Mouse (Mus musculus): Measurements from ENCODE around the gene Gm49318. TPM values are rescaled to one million over a fixed set of nuclear protein-coding genes. Genes with fewer than 3 reads are reported as not detected.
A peak's percentile ranks its signal among the peaks of the same experiment; 100 is the strongest.

Gene Gm49318
- polyA plus RNA-seq (2015; fragmentation: Nextera tagmentation; extraction: Ambion mirVana): not detected in 2 replicates

GRCm38 (mm10) chr9:22070791-22071573 is at the start of gene Gm49318, which contains the start of gene Zfp653:
TSS of gene Gm49318 (minus strand) at chr9:22071259.
TSS of gene Zfp653 (minus strand) at chr9:22071376.
- peak; percentile 98 for ATAC-seq
- peak within 1 kb of the TSS; percentile 80 for H3K4me3 ChIP-seq (replicated peaks; ENCODE audit: low read length)
- H3K27me3 ChIP-seq (replicated peaks; ENCODE audit: control insufficient read depth, insufficient read depth, low read length): no peaks in the 10 kb centered on the region
- no peaks in the 10 kb centered on the region for H3K9me3 ChIP-seq (ENCODE audit: control insufficient read depth, low read length)
- H3K9ac ChIP-seq (replicated peaks; ENCODE audit: low read depth, low read length): peak within 1 kb of the TSS; percentile 93
- under 1% methylated on average over 78 of the region's 87 CpGs for WGBS
- peaks cover 18% of the 10 kb centered on the region for H3K4me1 ChIP-seq (replicated peaks; ENCODE audit: control insufficient read depth, insufficient read depth, low read length)
- H3K4me2 ChIP-seq (ENCODE audit: low read length): peak within 1 kb of the TSS; percentile 67
- H3K27ac ChIP-seq (ENCODE audit: low read length): peak within 1 kb of the TSS; percentile 96
- H3K36me3 ChIP-seq (ENCODE audit: control insufficient read depth, insufficient read depth): no peaks in the 10 kb centered on the region; the same call in 1 of the 2 replicates

- Histone ChIP-seq H3K4me3 (replicated peaks; ENCODE audit: low read length) (no peak overlapping the region), H3K9ac (replicated peaks; ENCODE audit: low read depth, low read length) (no peak overlapping the region), H3K4me1 (replicated peaks; ENCODE audit: control insufficient read depth, insufficient read depth, low read length) (peaks cover 17% of the 10 kb centered on the region), H3K27me3 (replicated peaks; ENCODE audit: control insufficient read depth, insufficient read depth, low read length) (0 out of 2 replicates have a peak, but pooled peaks cover 2% of the 10 kb centered on the region), H3K36me3 (ENCODE audit: control insufficient read depth, insufficient read depth) (no peaks in the 10 kb centered on the region), H3K27ac (ENCODE audit: low read length) (no peak overlapping the region), H3K4me2 (ENCODE audit: low read length) (no peak overlapping the region), H3K9me3 (ENCODE audit: control insufficient read depth, low read length) (no peaks in the 10 kb centered on the region)
- WGBS: 90% methylated on average over 4 of the region's 4 CpGs
- ATAC-seq: no peak
Observed at GRCm38 (mm10) chr9:22119543-22119942, 48.5 kb upstream of the Gm49318 start.

- WGBS: 41% methylated on average over 10 of the region's 10 CpGs
- Histone ChIP-seq H3K36me3 (ENCODE audit: control insufficient read depth, insufficient read depth) (peaks cover 5% of the 10 kb centered on the region), H3K4me1 (replicated peaks; ENCODE audit: control insufficient read depth, insufficient read depth, low read length) (peaks cover 17% of the 10 kb centered on the region), H3K27me3 (replicated peaks; ENCODE audit: control insufficient read depth, insufficient read depth, low read length) (0 out of 2 replicates have a peak, but pooled peaks cover 2% of the 10 kb centered on the region), H3K27ac (ENCODE audit: low read length) (no peak overlapping the region), H3K9me3 (ENCODE audit: control insufficient read depth, low read length) (no peaks in the 10 kb centered on the region), H3K9ac (replicated peaks; ENCODE audit: low read depth, low read length) (peak overlapping the region; percentile 65; the same call in 1 of the 2 replicates), H3K4me2 (ENCODE audit: low read length) (peak overlapping the region; percentile 90), H3K4me3 (replicated peaks; ENCODE audit: low read length) (peak overlapping the region; percentile 81)
- no peak for ATAC-seq
Observed at GRCm38 (mm10) chr9:22117754-22118456, 46.8 kb upstream of the Gm49318 start.

- Histone ChIP-seq H3K9me3 (ENCODE audit: control insufficient read depth, low read length) (no peaks in the 10 kb centered on the region), H3K4me1 (replicated peaks; ENCODE audit: control insufficient read depth, insufficient read depth, low read length) (peaks cover 17% of the 10 kb centered on the region), H3K36me3 (ENCODE audit: control insufficient read depth, insufficient read depth) (peaks cover 7% of the 10 kb centered on the region), H3K4me2 (ENCODE audit: low read length) (peak within 1 kb of the TSS; percentile 90), H3K4me3 (replicated peaks; ENCODE audit: low read length) (peak within 1 kb of the TSS; percentile 81), H3K9ac (replicated peaks; ENCODE audit: low read depth, low read length) (peak within 1 kb of the TSS; percentile 77), H3K27ac (ENCODE audit: low read length) (peak within 1 kb of the TSS; percentile 65), H3K27me3 (replicated peaks; ENCODE audit: control insufficient read depth, insufficient read depth, low read length) (0 out of 2 replicates have a peak, but pooled peaks cover 2% of the 10 kb centered on the region)
- peak; percentile 98 for ATAC-seq
- under 1% methylated on average over 52 of the region's 52 CpGs for WGBS
Observed at GRCm38 (mm10) chr9:22116740-22117426, 45.8 kb upstream of the Gm49318 start, which contains the start of gene Elof1. TSS of gene Elof1 (minus strand) at chr9:22117172.

GRCm38 (mm10) chr9:22116086-22116485 is 45.0 kb upstream of the Gm49318 start:
- H3K4me2 ChIP-seq (ENCODE audit: low read length): peak overlapping the region; percentile 90
- 0 out of 2 replicates have a peak, but pooled peaks cover 2% of the 10 kb centered on the region for H3K27me3 ChIP-seq (replicated peaks; ENCODE audit: control insufficient read depth, insufficient read depth, low read length)
- no peak for ATAC-seq
- H3K36me3 ChIP-seq (ENCODE audit: control insufficient read depth, insufficient read depth): peaks cover 7% of the 10 kb centered on the region
- 13% methylated on average over 15 of the region's 15 CpGs for WGBS
- H3K4me3 ChIP-seq (replicated peaks; ENCODE audit: low read length): peak overlapping the region; percentile 81
- no peak overlapping the region for H3K27ac ChIP-seq (ENCODE audit: low read length)
- no peaks in the 10 kb centered on the region for H3K9me3 ChIP-seq (ENCODE audit: control insufficient read depth, low read length)
- H3K4me1 ChIP-seq (replicated peaks; ENCODE audit: control insufficient read depth, insufficient read depth, low read length): peaks cover 17% of the 10 kb centered on the region
- peak overlapping the region; percentile 77 for H3K9ac ChIP-seq (replicated peaks; ENCODE audit: low read depth, low read length)

GRCm38 (mm10) chr9:22115635-22116034 is 44.6 kb upstream of the Gm49318 start:
- peak overlapping the region; percentile 90 for H3K4me2 ChIP-seq (ENCODE audit: low read length)
- no peaks in the 10 kb centered on the region for H3K9me3 ChIP-seq (ENCODE audit: control insufficient read depth, low read length)
- no peaks in the 10 kb centered on the region for H3K27me3 ChIP-seq (replicated peaks; ENCODE audit: control insufficient read depth, insufficient read depth, low read length)
- no peak overlapping the region for H3K27ac ChIP-seq (ENCODE audit: low read length)
- ATAC-seq: no peak
- peaks cover 7% of the 10 kb centered on the region for H3K36me3 ChIP-seq (ENCODE audit: control insufficient read depth, insufficient read depth)
- H3K4me3 ChIP-seq (replicated peaks; ENCODE audit: low read length): peak overlapping the region; percentile 81; the same call in 1 of the 2 replicates
- H3K9ac ChIP-seq (replicated peaks; ENCODE audit: low read depth, low read length): no peak overlapping the region
- WGBS: 90% methylated on average over 4 of the region's 4 CpGs
- H3K4me1 ChIP-seq (replicated peaks; ENCODE audit: control insufficient read depth, insufficient read depth, low read length): peaks cover 17% of the 10 kb centered on the region

GRCm38 (mm10) chr9:22108194-22108593 is 37.1 kb upstream of the Gm49318 start:
- H3K9me3 ChIP-seq (ENCODE audit: control insufficient read depth, low read length): no peaks in the 10 kb centered on the region
- ATAC-seq: no peak
- no peak overlapping the region for H3K27ac ChIP-seq (ENCODE audit: low read length)
- no peaks in the 10 kb centered on the region for H3K27me3 ChIP-seq (replicated peaks; ENCODE audit: control insufficient read depth, insufficient read depth, low read length)
- H3K9ac ChIP-seq (replicated peaks; ENCODE audit: low read depth, low read length): no peak overlapping the region
- WGBS: 94% methylated on average over 9 of the region's 9 CpGs
- H3K4me1 ChIP-seq (replicated peaks; ENCODE audit: control insufficient read depth, insufficient read depth, low read length): no peaks in the 10 kb centered on the region
- no peak overlapping the region for H3K4me3 ChIP-seq (replicated peaks; ENCODE audit: low read length)
- no peak overlapping the region for H3K4me2 ChIP-seq (ENCODE audit: low read length)
- H3K36me3 ChIP-seq (ENCODE audit: control insufficient read depth, insufficient read depth): peaks cover 8% of the 10 kb centered on the region

GRCm38 (mm10) chr9:22099922-22100321 is 28.9 kb upstream of the Gm49318 start:
- no peak overlapping the region for H3K4me2 ChIP-seq (ENCODE audit: low read length)
- H3K36me3 ChIP-seq (ENCODE audit: control insufficient read depth, insufficient read depth): no peaks in the 10 kb centered on the region
- H3K27ac ChIP-seq (ENCODE audit: low read length): no peak overlapping the region
- no peaks in the 10 kb centered on the region for H3K9me3 ChIP-seq (ENCODE audit: control insufficient read depth, low read length)
- H3K27me3 ChIP-seq (replicated peaks; ENCODE audit: control insufficient read depth, insufficient read depth, low read length): peaks cover 27% of the 10 kb centered on the region
- 7% methylated on average over 18 of the region's 18 CpGs for WGBS
- H3K4me3 ChIP-seq (replicated peaks; ENCODE audit: low read length): no peak overlapping the region
- H3K9ac ChIP-seq (replicated peaks; ENCODE audit: low read depth, low read length): no peak overlapping the region
- peaks cover 3% of the 10 kb centered on the region; the same call in 1 of the 2 replicates for H3K4me1 ChIP-seq (replicated peaks; ENCODE audit: control insufficient read depth, insufficient read depth, low read length)
- no peak for ATAC-seq
